Mouse (Mus musculus) heart, adult 2 months (tissue): Measurements from ENCODE around the gene Aak1. TPM values are rescaled to one million over a fixed set of nuclear protein-coding genes. Genes with fewer than 3 reads are reported as not detected.

Experiments used
- DNase-seq, 2 experiments: peaks; one replicate each; pipeline ENCODE4 v3.0.0; 2021
- H3K27ac ChIP-seq: fragments of 200-600 bp; 2 replicates; pipeline ENCODE4 v1.8.1; 2022
- H3K27me3 ChIP-seq: fragments of 200-500 bp; 2 replicates; pipeline ENCODE4 v1.6.1; 2012; ENCODE audit warnings: mild to moderate bottlenecking, low read length, inconsistent platforms, mixed read lengths; ENCODE audit not compliant: control insufficient read depth, insufficient read depth
- H3K36me3 ChIP-seq: fragments of 200-500 bp; 2 replicates; pipeline ENCODE4 v1.6.1; 2012; ENCODE audit warnings: low read length, inconsistent platforms; ENCODE audit not compliant: control insufficient read depth, insufficient read depth
- H3K4me1 ChIP-seq: fragments of 200-500 bp; 2 replicates; pipeline ENCODE4 v1.6.1; 2011; ENCODE audit warnings: low read length; ENCODE audit not compliant: control insufficient read depth, insufficient read depth
- H3K4me3 ChIP-seq: fragments of 200-600 bp; 2 replicates; pipeline ENCODE4 v1.8.1; 2022
- H3K79me2 ChIP-seq: fragments of 200-500 bp; replicated peaks from 2 replicates; pipeline ENCODE4 v1.6.1; 2012; ENCODE audit warnings: mild to moderate bottlenecking, inconsistent platforms, low read length, moderate library complexity, mixed read lengths; ENCODE audit not compliant: control insufficient read depth, insufficient read depth
- H3K9ac ChIP-seq: fragments of 200-500 bp; 2 replicates; pipeline ENCODE4 v1.6.1; 2012; ENCODE audit warnings: low read depth, mild to moderate bottlenecking, control low read depth, inconsistent platforms, low read length, mixed read lengths
- CTCF ChIP-seq: fragments of 200-600 bp; IDR thresholded peaks from 2 replicates; pipeline ENCODE4 v1.8.1; 2022; ENCODE audit warnings: antibody characterized with exemption, mild to moderate bottlenecking, moderate library complexity
- EP300 ChIP-seq: fragments of 200-500 bp; IDR thresholded peaks from 2 replicates; pipeline ENCODE4 v1.6.1; 2011; ENCODE audit warnings: low read depth, low read length, control low read depth; ENCODE audit not compliant: insufficient read depth
- POLR2A ChIP-seq: fragments of 200-500 bp; IDR thresholded peaks from 2 replicates; pipeline ENCODE4 v1.6.1; 2011; ENCODE audit warnings: mild to moderate bottlenecking, low read depth, low read length, control low read depth; ENCODE audit not compliant: insufficient read depth
- WGBS: fragments of 180-500 bp; shearing (Covaris S2); methylation state at CpG from one replicate; pipeline ENCODE4 v1.1.7; 2018; 5-methylcytosine and 5-hydroxymethylcytosine counted together
- intact Hi-C: fragments of 180-260 bp; cut with DNase I; formaldehyde crosslinking; loops from one replicate; pipeline ENCODE4 v1.15.1; 2025
- polyA plus RNA-seq: library from polyadenylated mRNA; depleted of rRNA; stranded (reverse); fragments of >200 nt; gene quantifications from 2 replicates; pipeline ENCODE4 v1.2.3, GENCODE M21; 2012
- total RNA-seq, 2 experiments: library from RNA; stranded (reverse); gene quantifications; 2 replicates each; pipeline ENCODE4 v1.2.3; 2021

Gene Aak1
- total and polyA plus RNA-seq, 3 experiments, result 20.5 to 85.5 (median 81.6) TPM

DNA sequence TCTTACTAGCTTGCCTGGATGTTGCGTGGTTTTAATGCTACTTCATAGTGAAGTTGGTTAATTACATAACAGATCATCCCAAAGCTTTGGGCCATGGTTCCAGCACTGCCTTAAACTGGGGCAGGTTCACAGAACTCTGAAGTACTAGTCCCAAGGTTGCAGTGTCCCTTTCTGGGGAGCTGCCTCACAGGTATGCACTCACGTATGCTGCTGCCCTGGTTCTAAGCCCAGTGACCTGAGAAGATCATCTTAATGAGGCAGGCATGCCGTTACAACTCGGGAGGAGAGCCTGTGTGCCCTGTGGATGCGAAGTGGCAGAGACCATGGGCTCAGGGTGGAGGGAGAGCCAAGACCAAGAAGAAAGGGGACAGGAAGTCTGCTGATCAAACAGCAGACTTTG, 29.4 kb upstream of the Aak1 start:
- intact Hi-C loops, result loop anchor here (10.0 kb wide), 1 partner anchor 55 kb away; no protein-coding TSS in a partner anchor
- no peak for DNase-seq
- Histone ChIP-seq H3K36me3 (no peaks in the 10 kb centered on the region), H3K27ac (no peak overlapping the region), H3K4me3 (no peak overlapping the region), H3K9ac (no peak overlapping the region), H3K4me1 (peaks cover 14% of the 10 kb centered on the region), H3K79me2 (no peaks in the 10 kb centered on the region), H3K27me3 (no peaks in the 10 kb centered on the region)
- WGBS, result 92% methylated on average over 5 of the region's 5 CpGs
- TF ChIP-seq EP300, result no peak
- TF ChIP-seq CTCF, result no peak
- no peak for TF ChIP-seq POLR2A

DNA sequence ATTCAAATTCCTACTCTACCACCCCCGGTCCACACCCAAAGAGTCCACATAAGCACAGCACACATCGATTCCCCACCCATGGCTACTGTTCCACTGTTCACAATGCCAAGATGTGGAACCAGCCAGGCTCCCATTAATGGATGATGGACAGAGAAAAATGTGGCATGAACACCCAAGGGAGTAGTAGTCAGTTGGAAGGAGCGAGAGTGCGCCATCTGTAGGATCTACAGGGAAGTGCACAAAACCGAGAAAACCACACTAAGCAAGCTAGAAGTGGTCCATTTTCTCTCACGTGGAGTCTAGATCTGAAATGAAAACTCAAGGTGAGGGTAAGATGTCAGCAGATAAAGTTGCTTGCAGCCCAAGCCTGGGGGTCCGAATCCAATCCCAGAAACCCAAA, 28.6 kb upstream of the Aak1 start:
- intact Hi-C loops, result no loop called here
- Histone ChIP-seq H3K9ac (no peak overlapping the region), H3K36me3 (no peaks in the 10 kb centered on the region), H3K27me3 (no peaks in the 10 kb centered on the region), H3K4me1 (peaks cover 14% of the 10 kb centered on the region), H3K4me3 (no peak overlapping the region), H3K79me2 (no peaks in the 10 kb centered on the region), H3K27ac (no peak overlapping the region)
- TF ChIP-seq CTCF, result peak; percentile 67
- TF ChIP-seq EP300, result no peak
- no peak for TF ChIP-seq POLR2A
- DNase-seq, result no peak
- WGBS, result 77% methylated on average over 7 of the region's 7 CpGs

DNA sequence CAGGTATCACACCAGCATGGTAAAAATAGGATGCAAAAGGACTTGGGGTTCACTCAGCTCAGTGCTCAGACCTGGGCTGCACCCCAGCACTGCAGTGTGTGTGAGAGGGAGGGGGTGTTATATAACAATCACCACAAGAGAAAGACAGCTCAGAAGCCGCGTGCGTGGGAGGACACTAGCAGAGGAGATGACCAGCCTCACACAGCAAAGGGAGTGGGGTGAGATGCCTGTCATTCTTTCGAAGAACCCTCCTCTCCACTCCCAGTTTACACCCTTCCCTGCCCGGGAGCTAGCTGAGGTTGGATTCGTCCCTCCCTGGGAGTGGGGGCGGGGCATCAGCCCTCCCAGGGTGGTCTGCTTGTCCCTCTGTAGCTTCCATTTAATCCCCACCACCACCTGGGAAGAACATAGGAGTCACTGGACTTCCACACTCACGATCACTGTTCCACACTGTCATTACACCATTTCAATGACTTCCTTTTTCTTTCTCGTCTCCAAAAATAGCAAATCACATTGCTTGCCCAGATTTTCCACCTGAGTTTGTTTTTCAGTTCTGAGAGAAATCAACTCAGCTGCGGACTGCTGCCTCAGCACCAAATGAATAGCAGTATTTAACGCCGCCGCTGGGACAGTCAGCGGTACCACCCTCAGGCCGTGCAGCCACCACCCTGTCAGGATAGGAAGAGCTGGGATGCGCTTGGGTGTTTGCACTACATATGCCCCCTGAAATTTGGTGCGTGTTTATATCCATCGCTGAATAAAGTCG, 26.8 kb upstream of the Aak1 start:
- Histone ChIP-seq H3K27me3 (no peaks in the 10 kb centered on the region), H3K27ac (peak overlapping the region; percentile 74), H3K36me3 (no peaks in the 10 kb centered on the region), H3K4me3 (peak overlapping the region; percentile 36), H3K4me1 (peaks cover 12% of the 10 kb centered on the region), H3K79me2 (no peaks in the 10 kb centered on the region), H3K9ac (peak overlapping the region; percentile 73)
- WGBS, result 8% methylated on average over 19 of the region's 19 CpGs
- intact Hi-C loops, result loop anchor here (1.0 kb wide), 1 partner anchor 9 kb away; no protein-coding TSS in a partner anchor
- TF ChIP-seq CTCF, result no peak; the same call in 1 of the 2 replicates
- TF ChIP-seq POLR2A, result no peak
- 0 out of 2 replicates have a peak, but pooled peaks have one; percentile 38 for TF ChIP-seq EP300
- DNase-seq, result peak; percentile 50 to 62

DNA sequence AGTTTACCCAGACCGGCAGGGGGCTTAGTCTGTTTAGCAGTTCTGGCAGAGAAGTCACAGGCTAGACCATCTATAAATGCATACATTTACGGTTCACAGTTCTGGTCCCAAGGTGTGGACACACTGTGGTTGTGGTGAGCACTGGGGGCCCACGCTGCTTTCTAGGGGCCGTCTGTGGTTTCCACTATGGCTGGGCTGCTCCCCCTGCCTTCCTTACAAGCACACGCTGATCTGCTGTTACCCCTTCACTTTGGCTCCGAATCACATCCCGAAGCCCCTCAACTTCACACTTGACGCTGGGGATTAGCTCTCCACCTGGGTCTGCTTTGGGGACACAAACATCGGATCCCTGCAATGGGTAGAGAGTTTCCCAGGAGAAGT, 26.3 kb upstream of the Aak1 start:
- intact Hi-C loops, result loop anchor here (1.0 kb wide), 1 partner anchor 8 kb away; no protein-coding TSS in a partner anchor
- no peak for DNase-seq
- no peaks in the 10 kb centered on the region for H3K27me3 ChIP-seq
- WGBS, result 63% methylated on average over 9 of the region's 9 CpGs
- H3K79me2 ChIP-seq, result no peaks in the 10 kb centered on the region
- H3K27ac ChIP-seq, result peak overlapping the region; percentile 74
- peak overlapping the region; percentile 73 for H3K9ac ChIP-seq
- no peak overlapping the region; the same call in 1 of the 2 replicates for H3K4me3 ChIP-seq
- peaks cover 12% of the 10 kb centered on the region for H3K4me1 ChIP-seq
- H3K36me3 ChIP-seq, result no peaks in the 10 kb centered on the region
- TF ChIP-seq CTCF (no peak; the same call in 1 of the 2 replicates), POLR2A (no peak), EP300 (no peak)

GRCm38 (mm10) chr6:86823824-86824223, 25.5 kb upstream of the Aak1 start:
- no peak overlapping the region for H3K4me3 ChIP-seq
- H3K36me3 ChIP-seq, result no peaks in the 10 kb centered on the region
- intact Hi-C loops, result loop anchor here (1.0 kb wide), 1 partner anchor 7 kb away; no protein-coding TSS in a partner anchor
- no peaks in the 10 kb centered on the region for H3K27me3 ChIP-seq
- DNase-seq, result peak; percentile 69 to 81
- TF ChIP-seq EP300 (peak; percentile 40; the same call in 1 of the 2 replicates), POLR2A (peak; percentile 47), CTCF (no peak)
- no peak overlapping the region for H3K9ac ChIP-seq
- H3K27ac ChIP-seq, result peak overlapping the region; percentile 74
- H3K79me2 ChIP-seq, result no peaks in the 10 kb centered on the region
- peaks cover 12% of the 10 kb centered on the region for H3K4me1 ChIP-seq
- 21% methylated on average over 10 of the region's 10 CpGs for WGBS

DNA sequence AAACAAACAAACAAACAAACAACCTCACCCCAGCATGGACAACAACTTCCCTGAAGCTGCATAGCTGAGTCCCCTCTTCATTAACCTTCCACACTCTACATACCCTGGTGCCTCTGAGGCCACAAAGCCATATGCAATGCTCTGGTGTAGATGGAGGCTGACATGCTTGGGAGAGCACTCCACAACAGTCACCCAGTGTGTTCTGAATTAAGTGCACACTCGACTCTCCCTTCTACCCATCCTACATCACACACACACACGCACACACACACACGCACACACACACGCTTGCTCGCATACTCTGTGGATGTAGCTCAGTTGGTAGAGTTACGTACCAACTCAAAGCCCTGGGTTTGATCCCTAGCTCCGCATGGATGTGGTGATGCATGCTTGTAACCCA, 24.9 kb upstream of the Aak1 start:
- H3K27ac ChIP-seq, result peak overlapping the region; percentile 74
- 90% methylated on average over 7 of the region's 7 CpGs for WGBS
- no peaks in the 10 kb centered on the region for H3K79me2 ChIP-seq
- H3K27me3 ChIP-seq, result no peaks in the 10 kb centered on the region
- TF ChIP-seq EP300, result no peak
- no peak for TF ChIP-seq CTCF
- TF ChIP-seq POLR2A, result no peak
- no peaks in the 10 kb centered on the region for H3K36me3 ChIP-seq
- H3K4me3 ChIP-seq, result no peak overlapping the region
- H3K4me1 ChIP-seq, result peaks cover 12% of the 10 kb centered on the region
- no peak for DNase-seq
- intact Hi-C loops, result no loop called here
- H3K9ac ChIP-seq, result no peak overlapping the region
